Mouse (Mus musculus): ENCODE data around the gene Ankrd11.

GRCm38 (mm10) chr8:123020859-123021258 is 21.2 kb downstream of the Ankrd11 start:
- TF ChIP-seq POLR2A (IDR thresholded peaks at IDR 0.05; ENCODE audit: control insufficient read depth, low read depth, low read length), result no peak
- TF ChIP-seq CTCF (IDR thresholded peaks at IDR 0.05; ENCODE audit: control insufficient read depth, insufficient read depth, insufficient replicate concordance, low read depth, low read length), result no peak
